Mouse (Mus musculus) CH12.LX (cell line): ENCODE measurements around the gene Ap1s3. TPM values are rescaled to one million over a fixed set of nuclear protein-coding genes. Genes with fewer than 3 reads are reported as not detected.

Source experiments
- DNase-seq: peaks from one replicate; pipeline ENCODE4 v3.0.0-alpha.2; 2013; ENCODE audit errors: extremely low read depth
- H3K27ac ChIP-seq: 2 replicates; pipeline ENCODE4 v1.5.1; 2012; ENCODE audit warnings: low read depth, mild to moderate bottlenecking, control low read depth, moderate library complexity; ENCODE audit not compliant: insufficient read depth
- H3K27me3 ChIP-seq: replicated peaks from 2 replicates; pipeline ENCODE3; 2012; ENCODE audit warnings: inconsistent platforms
- H3K36me3 ChIP-seq, 2 experiments: replicated peaks in 1 of 2; 2 replicates each; pipeline versions ENCODE3 to v1.6.1; 2012; ENCODE audit warnings: inconsistent platforms in 1 of 2, low read length in 1 of 2, mild to moderate bottlenecking in 1 of 2, mixed read lengths in 1 of 2, moderate library complexity in 1 of 2; ENCODE audit not compliant: control insufficient read depth in 1 of 2, insufficient read depth in 1 of 2
- H3K4me1 ChIP-seq, 2 experiments: 2 replicates each; pipeline ENCODE4 v1.6.1; 2012; ENCODE audit warnings: inconsistent platforms in 1 of 2, moderate library complexity in 1 of 2; ENCODE audit not compliant: insufficient read depth in 2 of 2, control insufficient read depth in 1 of 2
- H3K4me2 ChIP-seq: 2 replicates; pipeline ENCODE4 v1.6.1; 2012; ENCODE audit warnings: low read depth, mild to moderate bottlenecking, control low read depth; ENCODE audit not compliant: poor library complexity, insufficient read depth, severe bottlenecking
- H3K4me3 ChIP-seq, 3 experiments: fragments of 150-350 bp in 1 of 3; sonication (generic) in 1 of 3; replicated peaks in 1 of 3; 2 replicates each; pipeline versions ENCODE3 to v1.5.1; 2011 to 2012; ENCODE audit warnings: low read depth in 2 of 3, low read length in 2 of 3, mild to moderate bottlenecking in 2 of 3, moderate library complexity in 2 of 3, control low read depth in 1 of 3, improper control_type of control experiment in 1 of 3, inconsistent platforms in 1 of 3, mixed read lengths in 1 of 3; ENCODE audit not compliant: poor library complexity in 1 of 3
- H3K79me2 ChIP-seq: replicated peaks from 2 replicates; pipeline ENCODE4 v1.6.1; 2012; ENCODE audit warnings: mild to moderate bottlenecking, moderate library complexity; ENCODE audit not compliant: control insufficient read depth, poor library complexity, insufficient read depth, severe bottlenecking; ENCODE audit errors: extremely low read depth
- H3K9ac ChIP-seq: 2 replicates; pipeline ENCODE4 v1.6.1; 2012; ENCODE audit warnings: low read depth, mild to moderate bottlenecking, control low read depth, moderate library complexity; ENCODE audit not compliant: insufficient read depth
- H3K9me3 ChIP-seq: replicated peaks from 2 replicates; pipeline ENCODE3; 2012; ENCODE audit warnings: low read length, inconsistent platforms, mixed read lengths
- CTCF ChIP-seq, 2 experiments: IDR thresholded peaks in 1 of 2; conservative IDR thresholded peaks in 1 of 2; 2 replicates each; pipeline ENCODE4 v1.5.1; 2011 to 2012; ENCODE audit warnings: low read depth in 2 of 2, low read length in 2 of 2, improper control_type of control experiment in 1 of 2, inconsistent platforms in 1 of 2, mild to moderate bottlenecking in 1 of 2, moderate library complexity in 1 of 2
- E2F4 ChIP-seq: IDR thresholded peaks from 2 replicates; pipeline ENCODE4 v1.6.1; 2011; ENCODE audit warnings: low read depth, low read length, improper control_type of control experiment; ENCODE audit not compliant: insufficient replicate concordance
- GABPA ChIP-seq: IDR thresholded peaks from 2 replicates; pipeline ENCODE4 v1.6.1; 2012; ENCODE audit warnings: low read depth, low read length, improper control_type of control experiment, inconsistent platforms; ENCODE audit not compliant: insufficient replicate concordance
- HCFC1 ChIP-seq: IDR thresholded peaks from 2 replicates; pipeline ENCODE4 v1.6.1; 2012; ENCODE audit warnings: low read depth, mild to moderate bottlenecking, inconsistent platforms, low read length, improper control_type of control experiment
- JUN ChIP-seq: IDR thresholded peaks from 2 replicates; pipeline ENCODE4 v1.6.1; 2011; ENCODE audit warnings: low read depth, mild to moderate bottlenecking, low read length, improper control_type of control experiment, moderate library complexity; ENCODE audit not compliant: insufficient read depth
- MAZ ChIP-seq: IDR thresholded peaks from 2 replicates; pipeline ENCODE4 v1.6.1; 2012; ENCODE audit warnings: low read depth, mild to moderate bottlenecking, inconsistent platforms, low read length, improper control_type of control experiment, moderate library complexity
- MXI1 ChIP-seq: IDR thresholded peaks from 2 replicates; pipeline ENCODE4 v1.6.1; 2011; ENCODE audit warnings: mild to moderate bottlenecking, low read depth, low read length, improper control_type of control experiment
- POLR2AphosphoS2 ChIP-seq: IDR thresholded peaks from 2 replicates; pipeline ENCODE4 v1.6.1; 2011; ENCODE audit warnings: low read depth, low read length, improper control_type of control experiment
- RAD21 ChIP-seq: IDR thresholded peaks from 2 replicates; pipeline ENCODE4 v1.6.1; 2011; ENCODE audit warnings: low read depth, mild to moderate bottlenecking, low read length, improper control_type of control experiment, moderate library complexity
- SMC3 ChIP-seq: IDR thresholded peaks from 2 replicates; pipeline ENCODE4 v1.6.1; 2011; ENCODE audit warnings: low read depth, low read length, improper control_type of control experiment
- TCF12 ChIP-seq: IDR thresholded peaks from 2 replicates; pipeline ENCODE4 v1.6.1; 2014; ENCODE audit warnings: low read depth, mild to moderate bottlenecking, inconsistent platforms, low read length, improper control_type of control experiment
- USF2 ChIP-seq: conservative IDR thresholded peaks from 2 replicates; pipeline ENCODE4 v1.6.1; 2011; ENCODE audit warnings: low read depth, low read length, improper control_type of control experiment
- ZC3H11A ChIP-seq: IDR thresholded peaks from 2 replicates; pipeline ENCODE4 v1.6.1; 2012; ENCODE audit warnings: low read depth, mild to moderate bottlenecking, inconsistent platforms, low read length, improper control_type of control experiment
- dilution Hi-C: fragments of 300-500 bp; cut with MboI; formaldehyde crosslinking; loops from 2 replicates; pipeline ENCODE4 v1.14.3; 2020; ENCODE audit warnings: low sequenced_read_pairs; ENCODE audit not compliant: extremely low pct_unique_long_range_greater_than_20kb, extremely low pct_ligation_motif_present
- in situ Hi-C: fragments of 300-500 bp; cut with MboI; formaldehyde crosslinking; loops from 3 replicates; pipeline ENCODE4 v1.14.3; 2019; ENCODE audit warnings: low sequenced_read_pairs, low pct_ligation_motif_present, low pct_unique_long_range_greater_than_20kb, mixed read lengths
- polyA plus RNA-seq: library from polyadenylated mRNA; unstranded; fragments of >175 nt; gene quantifications from 2 replicates; pipeline ENCODE4 v1.2.1, GENCODE M21; 2012; ENCODE audit warnings: low read depth; ENCODE audit not compliant: insufficient read length
- total RNA-seq, 2 experiments: library from RNA; depleted of rRNA; stranded (reverse); fragments of 300-350 nt in 1 of 2; fragments of >200 nt in 1 of 2; gene quantifications; 2 replicates each; pipeline ENCODE4 v1.2.3; 2012 to 2014

Gene Ap1s3
- total and polyA plus RNA-seq, 3 experiments: 10.5 to 36.6 (median 13.9) TPM

DNA sequence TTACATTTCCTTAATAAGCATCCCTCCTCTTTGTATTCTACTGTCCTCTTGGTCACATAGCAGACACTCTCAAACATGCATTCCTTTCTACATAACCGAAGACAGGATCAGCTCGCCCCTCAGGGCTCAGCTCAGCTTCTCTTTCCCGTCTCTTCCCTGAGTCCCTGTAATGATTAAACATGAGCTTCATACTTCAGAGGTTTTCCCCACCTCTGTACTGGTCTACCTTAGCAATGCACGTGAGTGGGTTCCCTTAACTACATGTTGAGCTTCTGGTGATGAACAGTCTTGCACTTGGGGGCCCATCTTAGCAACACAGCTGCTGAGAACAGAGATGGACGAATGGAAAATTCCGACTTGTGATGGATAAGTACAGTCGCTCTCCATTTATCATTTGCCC is 12.2 kb downstream of the Ap1s3 start:
- Histone ChIP-seq H3K9ac (no peak overlapping the region), H3K4me3 (no peak overlapping the region), H3K4me1 (peaks cover 0 to 2% of the 10 kb centered on the region in 2 experiments; a peak in 2 of 4 replicates), H3K4me2 (no peak overlapping the region), H3K27ac (no peak overlapping the region), H3K27me3 (no peaks in the 10 kb centered on the region), H3K9me3 (peaks cover 8% of the 10 kb centered on the region), H3K79me2 (peaks cover 10% of the 10 kb centered on the region), H3K36me3 (peaks cover 7 to 54% of the 10 kb centered on the region in 2 experiments)
- TF ChIP-seq ZC3H11A (no peak), E2F4 (no peak), JUN (no peak), RAD21 (no peak), MAZ (no peak)
- in situ Hi-C loops (no loop called here), dilution Hi-C loops (no loop called here)
- DNase-seq: no peak

DNA sequence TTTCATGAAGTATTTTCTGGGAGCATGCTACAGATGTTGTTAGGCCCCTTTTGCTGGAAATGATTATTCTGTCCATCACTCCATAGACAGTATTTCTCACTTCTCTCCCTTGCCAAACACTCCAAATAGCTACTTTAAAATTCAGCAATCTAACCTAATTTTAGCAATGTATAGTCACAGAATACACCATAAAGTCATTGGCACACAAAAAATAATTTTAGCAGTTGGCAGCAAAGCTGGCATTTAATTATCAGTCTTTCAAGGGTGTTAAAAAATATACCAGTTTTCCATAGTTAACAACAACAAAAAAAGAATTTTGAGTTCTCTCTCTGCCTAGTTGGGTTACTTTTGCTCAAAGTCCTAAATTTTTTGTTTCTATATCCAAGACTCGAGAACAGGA is 14.4 kb downstream of the Ap1s3 start:
- Histone ChIP-seq H3K9me3 (peaks cover under 1% of the 10 kb centered on the region), H3K79me2 (peaks cover 4% of the 10 kb centered on the region; the same call in 1 of the 2 replicates), H3K27ac (no peak overlapping the region), H3K4me1 (peaks cover 0 to 2% of the 10 kb centered on the region in 2 experiments; a peak in 1 of 4 replicates), H3K36me3 (peaks cover 0 to 39% of the 10 kb centered on the region in 2 experiments), H3K4me2 (no peak overlapping the region), H3K4me3 (no peak overlapping the region), H3K9ac (no peak overlapping the region), H3K27me3 (no peaks in the 10 kb centered on the region)
- dilution Hi-C loops: no loop called here
- DNase-seq: no peak
- no peak for TF ChIP-seq JUN
- no peak for TF ChIP-seq CTCF (conservative IDR thresholded peaks at IDR 0.05 in 1 of 2, IDR thresholded peaks at IDR 0.05 in 1 of 2; ENCODE audit: low read depth in 2 of 2, low read length in 2 of 2)
- no peak for TF ChIP-seq USF2
- TF ChIP-seq POLR2AphosphoS2: no peak
- TF ChIP-seq GABPA: no peak
- no peak for TF ChIP-seq MXI1
- TF ChIP-seq E2F4: no peak
- TF ChIP-seq TCF12: no peak
- in situ Hi-C loops: no loop called here

DNA sequence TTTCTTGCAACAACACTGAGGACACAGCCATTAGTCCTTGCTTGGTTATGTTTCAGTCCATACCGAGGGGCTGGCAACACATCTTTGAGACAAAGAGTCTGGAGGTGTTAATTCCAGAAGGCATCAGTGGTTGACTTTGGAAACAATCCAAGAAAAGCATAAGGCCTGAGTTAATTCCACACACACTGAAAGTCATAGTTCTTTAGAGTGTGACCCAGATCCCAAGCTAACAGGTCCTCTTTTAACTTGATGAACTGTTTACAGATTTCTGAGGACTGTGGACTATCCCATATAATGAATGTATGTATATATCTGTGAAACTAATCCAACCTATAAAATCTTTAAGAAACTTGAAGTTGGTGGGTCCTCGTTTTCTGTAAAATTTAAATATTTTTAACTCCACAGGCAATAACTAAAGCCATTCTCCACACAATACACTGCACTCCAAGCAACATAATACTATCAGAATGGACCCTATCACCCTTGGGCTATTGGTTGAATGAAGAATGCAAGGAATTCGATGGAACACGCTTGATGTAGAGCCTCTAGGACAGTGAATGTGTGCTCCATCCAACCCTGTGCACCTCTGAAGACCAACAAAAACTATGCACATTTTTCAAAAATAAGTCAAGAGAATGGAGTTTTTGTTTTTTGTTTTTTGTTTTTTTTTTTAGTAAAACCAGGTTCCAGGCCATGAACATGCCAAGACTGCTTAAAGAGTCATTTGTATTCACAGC is 15.8 kb downstream of the Ap1s3 start:
- in situ Hi-C loops: no loop called here
- no peak for DNase-seq

More for the DNA sequence above, 15.8 kb downstream of the Ap1s3 start:
- Histone ChIP-seq H3K27me3 (no peaks in the 10 kb centered on the region), H3K27ac (no peak overlapping the region), H3K4me1 (peaks cover 0 to 13% of the 10 kb centered on the region in 2 experiments; a peak in 1 of 4 replicates), H3K4me2 (no peak overlapping the region)
- dilution Hi-C loops: no loop called here
- TF ChIP-seq SMC3 (no peak), MXI1 (no peak), HCFC1 (no peak)
- TF ChIP-seq, all 38 proteins: peak for 0
- Histone ChIP-seq H3K9ac (no peak overlapping the region), H3K4me3 (no peak overlapping the region), H3K36me3 (peaks cover 0 to 30% of the 10 kb centered on the region in 2 experiments), H3K9me3 (no peaks in the 10 kb centered on the region), H3K79me2 (peaks cover 6% of the 10 kb centered on the region; the same call in 1 of the 2 replicates)
